Mouse (Mus musculus): Measurements from ENCODE around the gene Xxylt1.

DNA sequence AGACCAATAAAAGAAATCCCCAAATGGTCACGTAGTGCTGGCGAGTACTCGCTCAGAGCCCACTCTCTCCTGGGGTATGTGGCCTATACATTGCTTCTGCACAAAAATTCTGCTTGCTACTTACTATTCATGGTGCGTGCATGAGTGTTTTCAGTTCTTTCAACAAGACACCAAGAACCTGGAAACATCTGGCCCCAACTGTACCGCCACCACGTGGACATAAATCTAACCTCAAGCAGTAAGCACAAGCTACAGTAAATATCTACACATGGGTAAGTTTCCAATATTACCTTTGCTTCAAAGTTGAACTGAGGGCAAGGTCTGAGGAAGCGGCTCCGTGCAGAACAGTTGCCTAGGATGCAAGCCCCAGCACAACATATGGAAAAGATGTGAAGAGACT is 142.0 kb downstream of the Xxylt1 start:
- TF ChIP-seq CTCF (IDR thresholded peaks at IDR 0.05; ENCODE audit: low read depth) (peak; percentile 48), EP300 (IDR thresholded peaks at IDR 0.05; ENCODE audit: low read depth) (no peak)

All from liver, postnatal 0 days (tissue).